Mouse (Mus musculus) olfactory bulb, adult 2 months (tissue): ENCODE measurements around the gene Phldb3.

Source experiments
- CTCF ChIP-seq: fragments of 200-500 bp; IDR thresholded peaks from 2 replicates; pipeline ENCODE4 v1.5.1; 2012; ENCODE audit warnings: low read depth, mild to moderate bottlenecking, low read length, moderate library complexity; ENCODE audit not compliant: insufficient read depth
- POLR2A ChIP-seq: fragments of 200-500 bp; IDR thresholded peaks from 2 replicates; pipeline ENCODE4 v1.6.1; 2012; ENCODE audit warnings: mild to moderate bottlenecking, low read depth, low read length, moderate library complexity; ENCODE audit not compliant: insufficient read depth

DNA sequence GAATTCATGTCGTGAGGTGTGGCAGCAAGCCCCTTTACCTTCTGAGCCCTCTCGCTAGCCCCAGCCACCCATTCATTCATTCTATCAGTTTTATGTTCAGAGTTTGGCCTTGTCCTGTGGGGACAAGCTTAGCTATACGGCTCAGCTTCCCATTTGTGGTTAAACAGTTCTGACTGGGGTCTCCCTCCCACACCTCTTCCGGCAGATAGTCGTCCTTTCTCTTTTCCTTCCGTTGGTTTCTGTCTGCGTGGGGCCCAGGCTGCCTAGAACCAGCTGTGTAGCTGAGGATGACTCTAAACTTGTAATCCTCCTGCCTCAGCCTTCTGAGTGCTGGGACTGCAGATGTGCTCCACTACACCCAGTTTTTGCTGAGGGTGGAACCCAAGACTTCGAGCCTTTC, 7.2 kb downstream of the Phldb3 start:
- no peak for TF ChIP-seq CTCF
- no peak for TF ChIP-seq POLR2A
